Mouse (Mus musculus) kidney, adult 2 months (tissue): ENCODE measurements around the gene Olfr568. TPM values are rescaled to one million over a fixed set of nuclear protein-coding genes. Genes with fewer than 3 reads are reported as not detected.

Experiments
- DNase-seq: peaks from one replicate; pipeline ENCODE4 v3.0.0; 2021
- H3K27ac ChIP-seq: fragments of 200-500 bp; 2 replicates; pipeline ENCODE4 v1.5.1; 2012; ENCODE audit warnings: low read depth, low read length, control low read depth, inconsistent platforms; ENCODE audit not compliant: insufficient read depth
- H3K27me3 ChIP-seq: fragments of 200-500 bp; replicated peaks from 2 replicates; pipeline ENCODE4 v1.6.1; 2012; ENCODE audit warnings: mild to moderate bottlenecking, moderate library complexity, low read length, inconsistent platforms; ENCODE audit not compliant: control insufficient read depth, insufficient read depth
- H3K36me3 ChIP-seq: fragments of 200-500 bp; 2 replicates; pipeline ENCODE4 v1.6.1; 2012; ENCODE audit warnings: mild to moderate bottlenecking, moderate library complexity, low read length, inconsistent platforms; ENCODE audit not compliant: control insufficient read depth, insufficient read depth
- H3K4me1 ChIP-seq: fragments of 200-500 bp; 2 replicates; pipeline ENCODE4 v1.6.1; 2011; ENCODE audit warnings: low read length; ENCODE audit not compliant: control insufficient read depth, insufficient read depth
- H3K4me3 ChIP-seq: fragments of 200-500 bp; 2 replicates; pipeline ENCODE4 v1.5.1; 2011; ENCODE audit warnings: mild to moderate bottlenecking, low read depth, low read length, control low read depth; ENCODE audit not compliant: insufficient read depth
- CTCF ChIP-seq: fragments of 200-500 bp; conservative IDR thresholded peaks from 2 replicates; pipeline ENCODE4 v1.5.1; 2011; ENCODE audit warnings: low read depth, mild to moderate bottlenecking, control low read depth, low read length, moderate library complexity, mixed read lengths; ENCODE audit not compliant: insufficient read depth, insufficient read length
- POLR2A ChIP-seq: fragments of 200-500 bp; IDR thresholded peaks from one replicate; pipeline ENCODE4 v1.6.1; 2011; ENCODE audit warnings: low read depth, low read length, control low read depth
- WGBS: fragments of 180-500 bp; shearing (Covaris S2); methylation state at CpG from one replicate; pipeline ENCODE4 v1.1.7; 2018; 5-methylcytosine and 5-hydroxymethylcytosine counted together
- polyA plus RNA-seq: library from polyadenylated mRNA; depleted of rRNA; stranded (reverse); fragments of >200 nt; gene quantifications from 2 replicates; pipeline ENCODE4 v1.2.3, GENCODE M21; 2012; rRNA removed

Gene Olfr568
- polyA plus RNA-seq = not detected in 2 replicates

DNA sequence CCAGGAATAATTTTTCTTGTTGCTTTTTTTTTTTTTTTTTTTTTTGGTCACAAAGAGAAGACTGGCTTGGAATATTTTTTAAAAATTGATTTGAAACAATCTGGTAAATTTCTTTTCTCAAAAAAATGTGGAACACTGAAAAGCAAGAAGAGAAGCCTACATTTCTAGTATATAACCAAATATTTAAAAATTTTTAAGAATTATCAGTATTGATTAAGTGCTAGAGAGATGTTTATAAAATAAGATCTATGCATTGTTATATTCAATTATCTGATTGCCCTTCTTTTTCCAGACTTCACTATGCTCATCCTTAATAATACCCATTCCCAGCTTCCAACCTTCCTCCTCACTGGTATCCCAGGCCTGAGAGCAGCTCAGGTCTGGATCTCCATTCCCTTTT, at the start of gene Olfr568:
Gene Olfr568 (plus strand): TSS at position 301 of the 400 bp plus-strand sequence.
- Histone ChIP-seq H3K27ac (no peak within 1 kb of the TSS), H3K4me3 (no peak within 1 kb of the TSS), H3K27me3 (no peaks in the 10 kb centered on the region), H3K36me3 (no peaks in the 10 kb centered on the region), H3K4me1 (no peaks in the 10 kb centered on the region)
- TF ChIP-seq POLR2A = no peak
- TF ChIP-seq CTCF = no peak
- no peak for DNase-seq

DNA sequence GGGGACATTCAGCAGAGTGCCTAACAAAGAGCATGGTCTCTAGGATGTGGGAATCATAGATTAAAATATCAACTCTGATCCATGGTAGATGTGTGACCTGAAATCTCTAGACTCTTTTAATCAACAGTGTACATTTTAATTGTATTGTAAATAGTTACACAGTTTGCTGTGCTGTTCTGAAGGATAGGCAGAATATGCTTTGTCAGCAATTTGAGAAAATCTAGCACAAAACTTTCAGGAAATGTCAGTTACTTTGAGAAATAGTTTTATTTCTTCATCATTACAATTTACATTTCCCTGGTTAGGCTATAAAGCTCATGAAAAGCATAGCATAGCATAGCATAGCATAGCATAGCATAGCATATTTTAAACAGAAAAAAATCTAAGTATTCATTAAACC, 21.1 kb upstream of the Olfr568 start:
- Histone ChIP-seq H3K36me3 (no peaks in the 10 kb centered on the region), H3K4me3 (no peak overlapping the region), H3K27ac (no peak overlapping the region), H3K27me3 (no peaks in the 10 kb centered on the region), H3K4me1 (no peaks in the 10 kb centered on the region)
- no peak for TF ChIP-seq CTCF
- TF ChIP-seq POLR2A = no peak
- DNase-seq = no peak

DNA sequence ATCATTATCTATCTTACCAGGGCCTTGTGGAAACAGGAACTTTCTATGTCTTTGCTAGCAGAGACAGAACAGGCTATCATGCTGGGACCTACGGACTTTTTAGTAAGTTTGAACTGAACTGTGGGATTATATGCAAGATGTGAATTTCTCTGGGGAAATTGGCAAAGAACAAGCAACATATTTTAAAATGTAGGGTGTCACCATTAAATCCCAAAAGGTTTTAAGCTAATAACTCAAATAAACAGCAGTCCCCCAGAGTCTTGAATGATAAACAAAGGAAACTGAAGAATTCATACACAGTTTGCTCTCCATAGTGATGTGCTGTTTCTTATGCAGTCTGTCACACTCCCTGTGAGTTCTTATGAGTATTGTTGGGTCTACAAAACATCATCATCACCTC, 18.3 kb upstream of the Olfr568 start, which contains the start of gene Olfr566:
Gene Olfr566 (minus strand): TSS at position 101 of the 400 bp plus-strand sequence.
- H3K36me3 ChIP-seq = no peaks in the 10 kb centered on the region
- no peaks in the 10 kb centered on the region for H3K27me3 ChIP-seq
- no peaks in the 10 kb centered on the region for H3K4me1 ChIP-seq
- DNase-seq = no peak
- no peak within 1 kb of the TSS for H3K27ac ChIP-seq
- no peak for TF ChIP-seq POLR2A
- TF ChIP-seq CTCF = no peak
- H3K4me3 ChIP-seq = no peak within 1 kb of the TSS
- 90% methylated on average over 1 of the region's 1 CpGs for WGBS

DNA sequence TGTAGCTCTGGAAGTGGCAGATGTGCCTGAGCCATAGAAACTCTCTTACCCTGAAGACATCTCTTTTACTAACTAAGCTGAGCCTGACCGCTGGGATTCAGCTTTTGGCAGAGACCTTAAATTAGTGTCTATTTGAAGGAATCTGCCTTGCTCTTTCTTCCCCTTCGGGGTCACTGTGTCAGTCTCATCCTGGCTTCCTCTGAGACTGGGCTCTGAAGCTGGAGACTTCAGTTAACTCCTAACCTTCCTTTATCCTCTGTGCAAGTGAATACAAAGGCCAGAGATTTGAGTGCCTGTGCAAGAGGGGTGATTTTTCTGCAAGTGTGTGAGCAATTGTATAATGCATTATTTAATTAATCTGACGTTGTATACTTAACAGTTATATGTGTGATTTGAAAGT, 13.9 kb downstream of the Olfr568 start, which contains the start of gene Olfr569:
Gene Olfr569 (minus strand): TSS at position 101 of the 400 bp plus-strand sequence.
- DNase-seq = no peak
- Histone ChIP-seq H3K4me1 (no peaks in the 10 kb centered on the region), H3K27ac (no peak within 1 kb of the TSS), H3K27me3 (no peaks in the 10 kb centered on the region), H3K4me3 (no peak within 1 kb of the TSS), H3K36me3 (no peaks in the 10 kb centered on the region)
- 61% methylated on average over 3 of the region's 3 CpGs for WGBS
- TF ChIP-seq POLR2A = no peak
- no peak for TF ChIP-seq CTCF

DNA sequence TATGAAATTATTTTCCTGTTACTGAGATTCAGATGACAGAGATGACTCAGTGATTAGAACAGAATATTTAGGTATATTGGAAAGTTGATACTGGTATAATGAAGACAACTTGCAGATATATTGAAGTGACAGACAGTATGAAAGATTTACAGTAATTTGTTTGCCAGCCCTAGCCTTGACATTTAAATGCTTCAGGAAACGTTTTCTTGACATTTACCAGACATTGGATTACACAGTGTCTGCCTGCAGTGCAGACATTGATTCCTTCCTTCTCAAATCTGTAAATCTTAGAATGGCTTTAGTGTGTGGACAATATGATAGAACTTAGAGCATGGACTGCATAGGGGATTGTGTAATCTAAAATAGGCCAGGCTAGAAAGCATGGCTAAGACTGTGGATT, 38.3 kb downstream of the Olfr568 start:
- H3K27ac ChIP-seq = no peak overlapping the region
- no peaks in the 10 kb centered on the region for H3K27me3 ChIP-seq
- H3K4me1 ChIP-seq = no peaks in the 10 kb centered on the region
- no peak for TF ChIP-seq CTCF
- TF ChIP-seq POLR2A = no peak
- no peak for DNase-seq
- no peaks in the 10 kb centered on the region for H3K36me3 ChIP-seq
- no peak overlapping the region for H3K4me3 ChIP-seq
- WGBS = 5% methylated on average over 1 of the region's 1 CpGs

DNA sequence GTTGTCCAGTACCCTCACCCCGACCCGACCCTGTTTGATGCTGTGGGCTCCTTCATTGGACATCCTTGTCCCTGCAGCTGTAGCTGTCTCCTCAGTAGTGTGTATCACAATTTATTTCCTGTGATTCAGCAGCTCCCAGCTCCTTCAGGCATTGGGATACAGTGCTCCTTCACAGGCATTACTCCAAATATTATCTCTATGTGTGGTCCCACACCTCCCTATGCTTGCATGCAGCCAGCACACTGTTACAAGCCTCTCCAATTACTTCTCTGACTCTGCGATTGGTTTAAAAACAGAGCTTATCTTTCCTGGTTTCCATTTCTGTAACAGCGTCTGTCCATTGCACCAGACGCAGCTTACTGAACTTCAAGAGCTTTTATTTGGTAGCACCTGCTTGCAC, 39.5 kb downstream of the Olfr568 start:
- no peak for DNase-seq
- no peak overlapping the region for H3K27ac ChIP-seq
- H3K4me3 ChIP-seq = no peak overlapping the region
- no peaks in the 10 kb centered on the region for H3K27me3 ChIP-seq
- TF ChIP-seq POLR2A (no peak), CTCF (no peak)
- H3K4me1 ChIP-seq = no peaks in the 10 kb centered on the region
- no peaks in the 10 kb centered on the region for H3K36me3 ChIP-seq
- WGBS = 57% methylated on average over 5 of the region's 5 CpGs

DNA sequence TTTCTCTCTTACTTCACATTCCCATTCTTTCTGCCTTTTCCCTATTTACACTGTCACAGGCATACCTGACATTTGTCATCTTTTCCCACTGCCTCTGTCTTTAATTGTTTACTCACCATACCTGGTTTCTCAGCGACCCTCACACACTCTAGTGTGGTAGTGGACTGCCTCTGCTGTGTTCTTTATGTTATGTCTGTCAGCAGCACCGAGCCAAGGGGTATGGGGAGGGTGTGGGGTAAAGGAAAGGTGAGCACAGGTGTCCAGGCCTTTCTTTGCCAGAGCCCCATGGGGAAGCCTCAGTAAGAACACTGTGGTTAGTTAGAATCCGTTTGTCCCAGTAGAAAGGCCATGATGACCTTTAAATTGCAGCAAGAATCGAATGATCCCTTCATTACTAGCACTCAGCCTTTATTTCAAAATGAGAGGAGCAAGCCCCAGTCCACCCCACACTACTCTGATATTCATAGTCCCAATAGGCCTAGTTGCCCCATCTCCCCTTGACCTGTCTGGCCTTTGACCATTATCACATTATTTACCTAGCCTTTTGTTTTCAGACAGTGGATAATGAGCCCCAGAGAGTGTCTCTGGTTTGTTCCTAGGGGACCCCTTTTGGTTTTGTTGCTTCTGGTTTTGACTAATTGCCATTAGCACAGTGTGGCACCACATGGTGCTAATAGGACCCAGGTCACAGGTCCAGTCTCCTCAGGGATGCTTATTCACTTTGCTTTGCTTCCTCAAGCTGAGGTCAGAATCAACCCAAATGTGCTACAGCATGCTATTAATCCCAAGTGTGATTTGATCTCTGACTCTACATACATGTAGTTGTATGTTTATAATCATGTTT, 40.3 kb downstream of the Olfr568 start, which contains the start of gene Olfr571:
Gene Olfr571 (minus strand): TSS at position 505 of the 844 bp plus-strand sequence.
- no peak for DNase-seq
- 56% methylated on average over 4 of the region's 4 CpGs for WGBS
- H3K27me3 ChIP-seq = no peaks in the 10 kb centered on the region
- no peaks in the 10 kb centered on the region for H3K36me3 ChIP-seq
- no peak within 1 kb of the TSS for H3K27ac ChIP-seq
- H3K4me1 ChIP-seq = no peaks in the 10 kb centered on the region
- TF ChIP-seq CTCF (no peak), POLR2A (no peak)
- no peak within 1 kb of the TSS for H3K4me3 ChIP-seq
